Mouse (Mus musculus) forebrain, embryonic 15.5 days (tissue): ENCODE data around the gene Trim31. TPM values are rescaled to one million over a fixed set of nuclear protein-coding genes. Genes with fewer than 3 reads are reported as not detected.

ENCODE experiments used
- ATAC-seq: fragments of 200-750 bp; cut with Nextera tagmentation; replicated peaks from 2 replicates; pipeline ENCODE4 v1.8.0; 2017; ENCODE audit warnings: mild to moderate bottlenecking, moderate TSS enrichment, moderate library complexity
- H3K27ac ChIP-seq: fragments of 300-500 bp; sonication (generic); replicated peaks from 2 replicates; pipeline ENCODE4 v1.5.1; 2015; ENCODE audit warnings: mild to moderate bottlenecking, inconsistent platforms
- H3K27me3 ChIP-seq: fragments of 300-500 bp; sonication (generic); 2 replicates; pipeline ENCODE4 v1.6.1; 2015; ENCODE audit warnings: inconsistent platforms
- H3K36me3 ChIP-seq: fragments of 300-500 bp; sonication (generic); 2 replicates; pipeline ENCODE4 v1.6.1; 2015; ENCODE audit warnings: mild to moderate bottlenecking, inconsistent platforms
- H3K4me1 ChIP-seq: fragments of 300-500 bp; sonication (generic); 2 replicates; pipeline ENCODE4 v1.6.1; 2015; ENCODE audit warnings: inconsistent platforms
- H3K4me2 ChIP-seq: fragments of 300-500 bp; sonication (generic); replicated peaks from 2 replicates; pipeline ENCODE4 v1.6.1; 2015; ENCODE audit warnings: mild to moderate bottlenecking, inconsistent platforms
- H3K4me3 ChIP-seq: fragments of 300-500 bp; sonication (generic); 2 replicates; pipeline ENCODE4 v1.5.1; 2015; ENCODE audit warnings: mild to moderate bottlenecking, inconsistent platforms
- H3K9ac ChIP-seq: fragments of 300-500 bp; sonication (generic); replicated peaks from 2 replicates; pipeline ENCODE4 v1.6.1; 2015; ENCODE audit warnings: mild to moderate bottlenecking, inconsistent platforms
- H3K9me3 ChIP-seq: fragments of 300-500 bp; sonication (generic); 2 replicates; pipeline ENCODE4 v1.6.1; 2016; ENCODE audit warnings: inconsistent platforms
- WGBS: fragments of 180-500 bp; shearing (Covaris S2); methylation state at CpG from one replicate; pipeline ENCODE4 v1.1.7; 2015; ENCODE audit warnings: mixed read lengths; 5-methylcytosine and 5-hydroxymethylcytosine counted together
- polyA plus RNA-seq: library from polyadenylated mRNA; unstranded; fragments of >200 nt; fragmentation: Nextera tagmentation; extraction: Ambion mirVana; gene quantifications from 2 replicates; pipeline ENCODE4 v1.2.1, GENCODE M21; 2015

Trim31 gene
- polyA plus RNA-seq, 1 experiment from 2014 or later: not detected

DNA sequence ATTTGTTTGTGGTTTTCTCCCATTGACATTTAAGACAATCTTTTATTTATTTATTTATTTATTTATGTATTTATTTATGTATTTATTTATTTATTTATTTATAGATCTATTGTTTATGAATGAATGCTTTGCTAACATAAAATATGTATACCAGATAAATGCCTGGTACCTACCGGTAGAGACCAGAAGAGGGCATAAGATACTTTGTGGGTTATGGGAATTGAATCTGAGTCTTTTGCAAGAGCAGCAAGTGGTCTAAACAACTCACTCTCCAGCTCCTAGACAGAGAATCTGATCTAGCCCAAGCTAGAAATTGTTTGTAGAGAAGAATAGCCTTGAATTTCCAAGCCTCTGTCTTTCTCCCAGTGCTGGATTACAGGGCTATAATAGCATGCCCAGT is 2.8 kb downstream of the Trim31 start:
- Histone ChIP-seq H3K4me1 (no peaks in the 10 kb centered on the region), H3K36me3 (no peaks in the 10 kb centered on the region), H3K27me3 (no peaks in the 10 kb centered on the region), H3K9me3 (no peaks in the 10 kb centered on the region), H3K9ac (no peak overlapping the region), H3K4me2 (no peak overlapping the region), H3K27ac (no peak overlapping the region), H3K4me3 (no peak overlapping the region)
- WGBS: 40% methylated on average over 1 of the region's 1 CpGs
- no peak for ATAC-seq

DNA sequence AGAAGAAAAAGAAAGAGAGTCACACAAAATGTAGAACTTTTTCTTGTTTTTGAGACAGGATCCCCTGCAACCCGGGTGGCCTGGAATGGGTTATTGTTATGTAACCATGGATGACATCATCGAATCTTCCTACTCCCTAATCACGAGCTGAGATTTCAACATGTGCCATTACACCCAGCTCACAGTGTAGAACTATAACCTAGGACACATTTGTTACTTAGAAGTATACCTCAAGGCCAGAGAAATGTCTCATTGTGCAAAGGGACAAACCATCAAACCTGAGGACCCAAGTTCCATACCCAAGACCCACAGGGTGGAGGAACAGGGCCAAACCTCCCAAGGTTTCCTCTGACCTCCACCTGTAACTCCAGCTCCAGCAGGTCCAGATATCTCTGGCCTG is 5.7 kb downstream of the Trim31 start:
- Histone ChIP-seq H3K36me3 (no peaks in the 10 kb centered on the region), H3K27ac (no peak overlapping the region), H3K4me3 (no peak overlapping the region), H3K9me3 (no peaks in the 10 kb centered on the region), H3K4me2 (no peak overlapping the region), H3K4me1 (no peaks in the 10 kb centered on the region), H3K9ac (no peak overlapping the region), H3K27me3 (no peaks in the 10 kb centered on the region)
- ATAC-seq: no peak
- WGBS: 71% methylated on average over 3 of the region's 3 CpGs

DNA sequence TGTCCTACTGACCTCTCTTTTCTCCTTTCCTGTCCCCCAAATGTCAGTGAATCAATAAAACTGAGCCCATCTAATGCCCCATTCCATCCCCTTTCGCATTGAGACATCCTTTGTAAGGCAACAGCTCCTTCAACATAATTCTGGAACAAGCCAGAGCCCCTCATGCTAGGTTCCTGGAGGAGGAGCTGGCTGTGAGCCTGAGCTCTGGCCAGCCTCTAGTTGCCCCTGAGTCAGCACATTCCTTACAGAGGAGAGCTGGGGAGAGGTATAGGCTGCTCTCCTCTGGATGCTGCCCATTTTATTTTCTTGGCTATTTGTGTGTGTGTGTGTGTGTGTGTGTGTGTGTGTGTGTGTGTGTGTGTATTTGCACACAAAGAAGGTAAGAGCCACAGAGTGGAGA is 10.3 kb downstream of the Trim31 start:
- Histone ChIP-seq H3K4me3 (no peak overlapping the region), H3K9me3 (no peaks in the 10 kb centered on the region), H3K27me3 (no peaks in the 10 kb centered on the region), H3K4me2 (no peak overlapping the region), H3K36me3 (no peaks in the 10 kb centered on the region), H3K9ac (no peak overlapping the region), H3K27ac (no peak overlapping the region), H3K4me1 (no peaks in the 10 kb centered on the region)
- ATAC-seq: no peak
- WGBS: 50% methylated on average over 1 of the region's 1 CpGs

DNA sequence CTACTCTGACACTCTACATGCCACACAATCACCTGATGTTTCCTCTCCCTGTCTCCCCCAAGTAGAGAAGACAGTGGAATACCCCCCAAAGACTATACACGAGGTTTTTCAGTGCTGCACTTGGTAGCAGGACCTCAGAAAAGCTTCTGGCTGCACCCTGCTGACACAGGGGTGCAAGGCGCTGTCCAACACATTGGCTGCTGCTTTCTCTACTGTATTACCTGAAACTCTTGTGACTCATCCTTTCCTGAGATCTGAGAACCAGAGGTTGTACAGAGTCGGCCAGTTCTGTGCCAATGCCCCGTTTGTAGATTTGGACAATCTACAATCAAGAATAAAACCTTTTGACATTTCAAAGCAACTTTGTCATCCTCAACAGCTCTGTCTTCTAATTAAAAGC is 11.9 kb downstream of the Trim31 start:
- Histone ChIP-seq H3K4me2 (no peak overlapping the region), H3K27ac (no peak overlapping the region), H3K27me3 (no peaks in the 10 kb centered on the region), H3K36me3 (no peaks in the 10 kb centered on the region), H3K4me3 (no peak overlapping the region), H3K9me3 (no peaks in the 10 kb centered on the region), H3K4me1 (no peaks in the 10 kb centered on the region), H3K9ac (no peak overlapping the region)
- 67% methylated on average over 4 of the region's 4 CpGs for WGBS
- ATAC-seq: no peak

DNA sequence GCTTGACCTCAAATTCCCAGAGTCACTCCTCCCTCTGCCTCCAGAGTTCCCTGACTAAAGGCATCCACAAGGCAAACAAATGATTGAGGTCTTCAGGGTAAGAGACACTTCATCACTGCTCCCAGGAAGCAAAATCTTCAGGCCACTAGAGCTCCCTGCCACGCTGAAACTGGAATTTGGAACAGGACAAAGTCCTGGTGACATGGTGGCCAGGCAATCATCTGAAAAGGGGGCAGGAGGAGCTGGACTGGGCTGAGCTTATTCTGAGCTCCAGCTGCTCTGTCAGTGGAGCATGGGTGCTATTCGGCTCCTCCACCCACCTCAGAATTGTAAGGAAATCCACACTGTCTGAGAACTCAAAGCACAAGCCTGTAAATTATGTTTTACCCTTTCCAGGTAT is 14.1 kb downstream of the Trim31 start:
- Histone ChIP-seq H3K36me3 (no peaks in the 10 kb centered on the region), H3K9ac (no peak overlapping the region), H3K27ac (no peak overlapping the region), H3K4me1 (no peaks in the 10 kb centered on the region), H3K4me3 (no peak overlapping the region), H3K4me2 (no peak overlapping the region), H3K27me3 (no peaks in the 10 kb centered on the region), H3K9me3 (no peaks in the 10 kb centered on the region)
- ATAC-seq: no peak
- WGBS: 69% methylated on average over 2 of the region's 2 CpGs

DNA sequence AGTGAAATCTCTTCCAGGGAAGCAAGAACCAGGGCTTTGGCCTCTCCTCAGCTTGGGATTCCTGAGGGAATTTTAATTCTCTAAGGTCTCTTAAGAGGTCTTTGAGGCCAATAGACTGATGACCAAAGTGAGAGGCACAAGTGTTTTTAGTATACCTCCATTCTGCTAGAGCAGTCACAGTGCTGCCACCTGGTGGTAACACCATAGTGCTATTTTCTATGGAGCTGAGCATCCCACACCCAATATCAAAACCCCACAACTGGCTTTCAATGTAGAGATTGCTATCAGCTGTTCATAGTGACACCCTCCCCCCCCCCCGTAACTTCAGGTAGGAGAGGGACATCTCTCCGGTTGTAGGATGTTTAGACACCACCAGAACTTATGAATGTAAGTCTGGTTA is 16.2 kb downstream of the Trim31 start:
- no peaks in the 10 kb centered on the region for H3K9me3 ChIP-seq
- H3K4me1 ChIP-seq: no peaks in the 10 kb centered on the region
- ATAC-seq: 0 out of 2 replicates have a peak, but pooled peaks have one; percentile 38
- H3K27me3 ChIP-seq: no peaks in the 10 kb centered on the region
- H3K9ac ChIP-seq: no peak overlapping the region
- H3K4me2 ChIP-seq: no peak overlapping the region
- WGBS: 10% methylated on average over 2 of the region's 2 CpGs
- no peaks in the 10 kb centered on the region for H3K36me3 ChIP-seq
- H3K4me3 ChIP-seq: no peak overlapping the region
- no peak overlapping the region for H3K27ac ChIP-seq

DNA sequence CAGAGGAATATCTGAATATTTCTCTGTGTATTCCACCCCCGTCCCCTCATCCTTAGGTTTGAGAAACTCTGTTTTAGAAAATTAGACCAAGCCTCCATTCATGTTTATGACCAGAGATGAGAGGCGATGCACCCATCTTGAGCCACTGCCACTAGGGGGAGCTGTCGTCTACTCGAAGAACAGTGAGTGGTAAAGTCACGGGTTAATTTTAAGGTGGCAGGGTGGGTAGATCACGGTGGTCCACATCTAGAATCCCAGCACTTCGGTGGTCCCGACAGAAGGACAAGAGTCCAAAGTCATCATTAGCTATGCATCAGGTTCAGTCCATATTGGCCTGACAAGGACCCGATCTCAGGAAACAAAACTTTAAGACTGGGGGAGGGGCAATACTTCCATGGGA is 17.2 kb downstream of the Trim31 start:
- 15% methylated on average over 9 of the region's 9 CpGs for WGBS
- no peak overlapping the region for H3K4me2 ChIP-seq
- no peaks in the 10 kb centered on the region for H3K27me3 ChIP-seq
- H3K27ac ChIP-seq: no peak overlapping the region
- H3K4me3 ChIP-seq: no peak overlapping the region
- no peaks in the 10 kb centered on the region for H3K9me3 ChIP-seq
- no peaks in the 10 kb centered on the region for H3K36me3 ChIP-seq
- no peak for ATAC-seq
- no peak overlapping the region for H3K9ac ChIP-seq
- H3K4me1 ChIP-seq: no peaks in the 10 kb centered on the region

DNA sequence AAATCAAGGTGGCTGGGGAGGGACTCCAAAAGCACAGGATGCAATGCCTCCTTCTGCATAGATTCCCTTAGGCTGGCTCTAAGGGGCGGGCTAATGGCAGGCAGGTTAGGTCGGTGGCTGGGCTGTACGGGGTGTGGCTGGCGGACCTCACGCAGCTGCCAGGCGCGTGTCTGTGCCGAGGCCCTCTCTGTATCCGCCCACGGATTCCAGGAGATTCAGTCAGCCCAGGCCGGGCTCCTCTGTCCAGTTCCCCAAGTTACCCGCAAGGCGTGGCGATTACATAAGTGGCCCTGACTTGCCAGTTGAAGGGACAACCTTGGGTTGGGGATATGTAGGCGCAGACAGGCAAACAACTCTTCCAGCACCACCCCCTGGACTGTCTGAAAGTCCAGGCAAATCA is 22.3 kb downstream of the Trim31 start:
- no peaks in the 10 kb centered on the region for H3K36me3 ChIP-seq
- no peak overlapping the region for H3K9ac ChIP-seq
- ATAC-seq: no peak
- H3K9me3 ChIP-seq: no peaks in the 10 kb centered on the region
- WGBS: 63% methylated on average over 15 of the region's 15 CpGs
- no peak overlapping the region for H3K4me3 ChIP-seq
- no peaks in the 10 kb centered on the region for H3K4me1 ChIP-seq
- no peaks in the 10 kb centered on the region for H3K27me3 ChIP-seq
- H3K4me2 ChIP-seq: no peak overlapping the region
- no peak overlapping the region for H3K27ac ChIP-seq

DNA sequence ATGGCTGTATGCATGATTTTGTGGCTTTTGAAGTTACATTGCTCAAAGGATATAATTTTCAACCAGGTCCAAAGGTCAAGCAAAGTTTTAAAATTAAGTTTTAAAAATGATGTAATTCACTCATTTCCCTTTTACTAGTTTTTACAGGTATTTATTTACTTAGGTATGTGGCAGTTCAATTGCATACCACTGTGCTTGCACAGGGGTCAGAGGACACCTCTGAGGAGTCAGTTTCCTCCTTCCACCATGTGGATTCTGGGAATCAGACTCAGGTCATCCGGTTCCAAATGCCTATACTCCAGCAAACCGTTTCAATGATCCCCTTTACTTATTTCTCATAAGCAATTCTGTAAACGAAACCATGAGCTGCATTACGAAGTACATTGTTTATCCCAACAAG is 24.8 kb downstream of the Trim31 start:
- Histone ChIP-seq H3K4me2 (no peak overlapping the region), H3K4me1 (no peaks in the 10 kb centered on the region), H3K9me3 (no peaks in the 10 kb centered on the region), H3K36me3 (no peaks in the 10 kb centered on the region), H3K27me3 (no peaks in the 10 kb centered on the region), H3K27ac (no peak overlapping the region), H3K9ac (no peak overlapping the region), H3K4me3 (no peak overlapping the region)
- ATAC-seq: no peak
- 86% methylated on average over 4 of the region's 4 CpGs for WGBS

DNA sequence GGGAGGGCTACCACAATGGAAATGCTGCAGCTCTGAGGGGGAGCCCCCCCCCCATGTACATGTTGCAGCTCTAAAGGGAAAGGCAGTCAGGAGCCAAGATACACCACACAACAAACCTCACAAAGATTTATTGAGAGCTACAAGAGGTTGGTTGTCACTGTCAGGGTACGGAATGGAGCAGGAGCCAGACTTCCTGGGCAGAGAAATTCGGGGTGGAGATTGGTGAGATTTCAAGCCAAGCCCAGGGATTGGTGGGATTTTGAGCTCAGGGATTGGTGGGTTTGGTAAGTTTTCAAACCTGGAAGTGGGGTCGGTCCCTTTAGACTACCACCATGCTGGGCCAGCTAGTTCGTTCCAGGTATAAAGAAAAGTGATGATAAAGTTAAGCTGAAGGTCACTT is 25.6 kb downstream of the Trim31 start:
- ATAC-seq: no peak
- no peaks in the 10 kb centered on the region for H3K9me3 ChIP-seq
- H3K4me1 ChIP-seq: no peaks in the 10 kb centered on the region
- no peaks in the 10 kb centered on the region for H3K27me3 ChIP-seq
- no peak overlapping the region for H3K4me2 ChIP-seq
- H3K4me3 ChIP-seq: no peak overlapping the region
- WGBS: 69% methylated on average over 4 of the region's 4 CpGs
- no peaks in the 10 kb centered on the region for H3K36me3 ChIP-seq
- H3K9ac ChIP-seq: no peak overlapping the region
- no peak overlapping the region for H3K27ac ChIP-seq

DNA sequence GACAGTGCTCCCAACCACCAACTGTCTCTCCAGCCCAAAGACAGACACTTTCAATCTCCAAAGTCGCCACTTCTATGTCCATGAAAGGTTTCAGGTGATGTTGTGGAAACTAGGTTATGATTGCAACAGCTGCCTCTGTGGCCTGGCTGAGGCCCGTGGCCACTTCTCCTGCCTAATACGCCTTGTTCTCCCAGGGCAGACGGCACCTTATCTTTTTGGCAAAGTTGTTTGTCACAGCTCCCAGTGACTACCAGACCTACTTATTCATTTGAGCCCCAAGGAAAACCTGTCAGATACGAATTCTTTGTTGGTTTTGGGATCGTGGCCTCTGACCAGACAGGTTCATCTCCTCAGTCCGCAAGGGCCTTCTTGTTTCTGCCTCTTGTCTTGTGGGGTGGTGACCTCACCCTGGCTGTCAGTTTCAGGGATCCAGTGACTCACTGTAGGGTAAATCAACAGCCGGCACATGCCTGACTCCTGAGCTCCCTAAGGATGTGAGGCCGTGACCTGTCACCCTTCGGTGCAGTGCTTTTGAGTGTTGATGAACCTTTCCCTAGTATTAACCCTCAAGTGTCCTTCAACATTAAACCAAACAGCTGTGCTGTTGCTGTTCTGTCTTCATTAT is 29.7 kb downstream of the Trim31 start:
- no peak overlapping the region for H3K27ac ChIP-seq
- ATAC-seq: no peak
- no peak overlapping the region for H3K4me3 ChIP-seq
- no peaks in the 10 kb centered on the region for H3K4me1 ChIP-seq
- no peak overlapping the region for H3K4me2 ChIP-seq
- H3K9ac ChIP-seq: no peak overlapping the region
- no peaks in the 10 kb centered on the region for H3K9me3 ChIP-seq
- WGBS: 74% methylated on average over 10 of the region's 10 CpGs
- H3K36me3 ChIP-seq: no peaks in the 10 kb centered on the region
- H3K27me3 ChIP-seq: no peaks in the 10 kb centered on the region

DNA sequence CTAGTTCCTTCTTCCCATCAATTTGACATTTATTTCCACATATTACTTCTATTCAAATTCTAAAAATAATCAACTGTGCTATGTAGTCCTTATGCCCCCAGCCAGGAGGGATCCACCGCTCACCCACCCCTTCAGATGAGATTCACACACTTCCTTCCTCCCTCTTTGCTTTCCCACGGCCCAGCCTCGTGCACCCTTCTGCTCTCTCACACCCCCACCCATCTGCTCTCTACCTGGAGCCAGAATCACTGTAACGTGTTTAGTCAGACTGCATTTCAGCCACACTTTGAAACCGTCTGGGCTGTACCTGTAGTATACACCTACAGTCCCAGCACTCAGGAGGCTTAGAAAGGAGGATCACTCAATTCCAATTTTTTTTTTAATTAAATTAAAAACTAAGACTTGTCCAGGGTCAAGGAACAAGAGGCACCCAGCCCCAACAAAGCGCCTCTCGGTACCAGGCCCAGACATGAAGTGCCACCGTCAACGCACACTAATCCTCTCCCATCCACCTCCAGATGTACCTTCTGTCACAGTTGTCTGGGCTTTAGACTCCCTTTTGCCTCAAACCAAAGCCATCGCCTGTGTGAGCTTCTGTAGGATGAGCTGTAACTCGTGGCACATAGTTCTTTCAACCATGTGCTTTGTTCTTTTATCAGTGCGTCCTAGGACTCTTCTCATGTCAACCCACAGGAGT is 31.5 kb downstream of the Trim31 start:
- Histone ChIP-seq H3K9me3 (no peaks in the 10 kb centered on the region), H3K4me1 (no peaks in the 10 kb centered on the region), H3K4me3 (no peak overlapping the region), H3K4me2 (no peak overlapping the region), H3K27me3 (no peaks in the 10 kb centered on the region), H3K9ac (no peak overlapping the region), H3K27ac (no peak overlapping the region), H3K36me3 (no peaks in the 10 kb centered on the region)
- no peak for ATAC-seq
- 75% methylated on average over 12 of the region's 12 CpGs for WGBS

DNA sequence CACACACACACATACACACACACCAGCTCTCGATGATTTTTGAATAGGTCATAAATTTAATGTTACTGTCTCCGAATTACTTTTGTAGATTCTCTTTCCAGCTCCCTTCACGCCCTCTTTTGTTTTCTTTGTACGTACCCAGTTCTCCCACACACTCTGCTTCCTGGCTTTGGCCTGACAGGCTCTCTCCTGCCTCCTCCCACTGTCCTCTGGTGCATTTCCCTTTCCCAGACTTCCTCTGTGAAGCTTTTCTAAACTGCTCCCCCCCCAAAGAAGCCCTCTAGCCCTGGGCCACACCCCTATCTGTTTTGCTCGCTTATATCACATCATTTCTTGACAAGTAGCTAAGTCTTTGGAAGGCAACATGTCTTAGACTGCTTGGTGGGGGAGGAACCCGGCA is 32.3 kb downstream of the Trim31 start:
- ATAC-seq: no peak
- no peak overlapping the region for H3K4me2 ChIP-seq
- no peaks in the 10 kb centered on the region for H3K27me3 ChIP-seq
- no peak overlapping the region for H3K4me3 ChIP-seq
- no peak overlapping the region for H3K9ac ChIP-seq
- H3K36me3 ChIP-seq: no peaks in the 10 kb centered on the region
- H3K27ac ChIP-seq: no peak overlapping the region
- no peaks in the 10 kb centered on the region for H3K4me1 ChIP-seq
- no peaks in the 10 kb centered on the region for H3K9me3 ChIP-seq
- WGBS: 84% methylated on average over 6 of the region's 6 CpGs
